Comparison of ENCODE assay signal across 24 mouse cellular contexts in the genomic region with DNA sequence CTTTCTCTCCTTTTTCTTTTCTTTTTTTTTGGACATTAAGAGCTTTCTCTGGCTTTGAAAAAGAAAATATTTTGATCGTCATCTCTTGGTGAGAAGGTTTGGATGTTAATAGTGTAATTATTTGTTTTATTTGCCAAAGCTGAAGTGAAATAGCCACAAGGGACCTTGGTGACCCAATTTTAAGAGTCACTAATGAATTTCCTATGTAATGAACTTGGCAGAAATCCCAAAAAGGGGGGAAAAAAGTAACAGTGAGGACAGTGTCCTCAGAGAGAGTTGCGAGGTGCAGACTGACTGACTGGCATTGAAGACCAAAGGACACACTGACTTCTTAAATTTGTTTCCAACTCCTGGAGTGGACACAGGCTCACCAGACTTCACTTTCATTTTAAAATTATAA. TPM values are rescaled to one million over a fixed set of nuclear protein-coding genes. Genes with fewer than 3 reads are reported as not detected.
DNase-seq lines count a peak whose midpoint lies in the region; ATAC-seq and TF ChIP-seq lines count a peak whose summit lies in the region.
"Had no signal": no experiment of that assay in that cellular context is flagged by ENCODE, and none has a peak within 500 bp of the region (broad histone marks: within the 10 kb centered on the region; RNA-seq: fewer than 3 reads in every experiment).

A gene (minus strand): TSS at position 101 of the 400 bp plus-strand sequence.

- H3K9ac ChIP-seq in hindbrain, postnatal 0 days (replicated peaks; ENCODE audit: low read length) = no peak within 1 kb of the TSS
- no peak within 1 kb of the TSS for H3K9ac ChIP-seq in hindbrain, embryonic 12.5 days
- H3K9ac ChIP-seq: embryonic facial prominence, embryonic 12.5 days; forebrain, embryonic 13.5 days; forebrain, postnatal 0 days had no signal

- no peak for ATAC-seq in hindbrain, postnatal 0 days
- no peak for ATAC-seq in hindbrain, embryonic 12.5 days (ENCODE audit: low FRiP score)
- ATAC-seq: CD4-positive, CD25-positive, alpha-beta regulatory T cell, adult 4 months; forebrain, embryonic 13.5 days; forebrain, postnatal 0 days had no signal

- no peaks in the 10 kb centered on the region for H3K36me3 ChIP-seq in hindbrain, postnatal 0 days (ENCODE audit: insufficient read depth, low read length)
- no peaks in the 10 kb centered on the region for H3K36me3 ChIP-seq in hindbrain, embryonic 12.5 days
- H3K36me3 ChIP-seq: embryonic facial prominence, embryonic 10.5 days; embryonic facial prominence, embryonic 12.5 days; G1E had no signal

- no peaks in the 10 kb centered on the region for H3K4me1 ChIP-seq in hindbrain, postnatal 0 days (ENCODE audit: insufficient read depth, low read length)
- H3K4me1 ChIP-seq in hindbrain, embryonic 12.5 days = no peaks in the 10 kb centered on the region
- H3K4me1 ChIP-seq: embryonic facial prominence, embryonic 10.5 days; embryonic facial prominence, embryonic 12.5 days; forebrain, embryonic 13.5 days had no signal

- no peak within 1 kb of the TSS for H3K27ac ChIP-seq in hindbrain, postnatal 0 days
- H3K27ac ChIP-seq in hindbrain, embryonic 12.5 days = no peak within 1 kb of the TSS
- H3K27ac ChIP-seq: embryonic facial prominence, embryonic 10.5 days; embryonic facial prominence, embryonic 12.5 days; forebrain, embryonic 13.5 days had no signal

- no peaks in the 10 kb centered on the region for H3K27me3 ChIP-seq in hindbrain, postnatal 0 days (ENCODE audit: insufficient read depth, low read length)
- H3K27me3 ChIP-seq in hindbrain, embryonic 12.5 days = no peaks in the 10 kb centered on the region
- H3K27me3 ChIP-seq: CH12.LX; embryonic facial prominence, embryonic 12.5 days; forebrain, embryonic 13.5 days had no signal

- DNase-seq in cerebellum, adult 9-10 months = peak; percentile 4
- DNase-seq in cerebellum, adult 11-12 months = no peak
- peak; percentile 16 for DNase-seq in hindbrain, postnatal 0 days (ENCODE audit: low spot score)
- DNase-seq in Muller cell, postnatal 12 days (ENCODE audit: inconsistent ontology term) = peak; percentile 52
- DNase-seq in right cerebral cortex, postnatal 10 days (ENCODE audit: low spot score in 2 of 2) = no peak
- DNase-seq: adrenal gland, adult 2 months; adrenal gland, postnatal 10 days; adrenal gland, postnatal 25 days; B cell, adult 2 months; cerebellum, adult 18-20 months; cerebellum, adult 8-10 months; cerebellum, postnatal 25 days; forebrain, postnatal 0 days had no signal

- TF ChIP-seq CTCF in hindbrain, postnatal 0 days (IDR thresholded peaks at IDR 0.05; ENCODE audit: low read depth) = no peak

- H3K4me3 ChIP-seq in hindbrain, postnatal 0 days (ENCODE audit: low read length) = no peak within 1 kb of the TSS
- H3K4me3 ChIP-seq in hindbrain, embryonic 12.5 days = no peak within 1 kb of the TSS
- H3K4me3 ChIP-seq: embryonic facial prominence, embryonic 10.5 days; embryonic facial prominence, embryonic 12.5 days; forebrain, embryonic 13.5 days had no signal

- WGBS in hindbrain, postnatal 0 days = 54% methylated on average over 2 of the region's 2 CpGs
- 93% methylated on average over 2 of the region's 2 CpGs for WGBS in hindbrain, embryonic 12.5 days

- no peaks in the 10 kb centered on the region for H3K9me3 ChIP-seq in hindbrain, postnatal 0 days (ENCODE audit: low read length)
- H3K9me3 ChIP-seq in hindbrain, embryonic 12.5 days (replicated peaks) = no peaks in the 10 kb centered on the region
- H3K9me3 ChIP-seq: embryonic facial prominence, embryonic 10.5 days; embryonic facial prominence, embryonic 12.5 days; forebrain, embryonic 13.5 days; G1E had no signal

- no peak within 1 kb of the TSS for H3K4me2 ChIP-seq in hindbrain, postnatal 0 days (ENCODE audit: low read depth, low read length)
- H3K4me2 ChIP-seq in hindbrain, embryonic 12.5 days (replicated peaks) = no peak within 1 kb of the TSS
- H3K4me2 ChIP-seq: embryonic facial prominence, embryonic 12.5 days; forebrain, embryonic 13.5 days had no signal

RNA-seq across cellular contexts. Expression of the gene that starts here (rescaled TPM):
- total RNA-seq in hindbrain, postnatal 0 days (2014; rRNA removed) = not detected in 2 replicates
- polyA plus RNA-seq in hindbrain, postnatal 0 days (2015; fragmentation: Nextera tagmentation; extraction: Ambion mirVana) = not detected in 2 replicates
- not detected in 2 replicates for polyA plus RNA-seq in hindbrain, embryonic 12.5 days (2016; fragmentation: Nextera tagmentation; extraction: Ambion mirVana)
- total RNA-seq: adrenal gland, adult 2 months; adrenal gland, postnatal 10 days; adrenal gland, postnatal 25 days; adrenal gland, postnatal 4 days; CH12.LX; forebrain, postnatal 0 days; G1E had no signal
- polyA plus RNA-seq: adrenal gland, adult 2 months; CD4-positive, CD25-positive, alpha-beta regulatory T cell, adult 4 months; cortical plate, adult 2 months; embryonic facial prominence, embryonic 10.5 days; embryonic facial prominence, embryonic 12.5 days; embryonic facial prominence, embryonic 14.5 days; forebrain, embryonic 11.5 days; forebrain, embryonic 13.5 days; forebrain, postnatal 0 days; G1E had no signal

Comparison
In these comparisons a context has a peak if more than half of its experiments do, and no peak if none do; other contexts are left out.
1. DNase-seq: peak in cerebellum, adult 9-10 months (single experiment) and Muller cell, postnatal 12 days (single experiment); none in cerebellum, adult 11-12 months (single experiment) and right cerebral cortex, postnatal 10 days (0 of 2).
2. Peak in DNase-seq in hindbrain, postnatal 0 days; RNA of the gene not detected or under 1 TPM.